Mouse (Mus musculus): ENCODE measurements around the gene Gm8369. TPM values are rescaled to one million over a fixed set of nuclear protein-coding genes. Genes with fewer than 3 reads are reported as not detected.

The Gm8369 gene
- total and polyA plus RNA-seq, 2 experiments from 2014 or later: 0.73 TPM; not detected in 1

DNA sequence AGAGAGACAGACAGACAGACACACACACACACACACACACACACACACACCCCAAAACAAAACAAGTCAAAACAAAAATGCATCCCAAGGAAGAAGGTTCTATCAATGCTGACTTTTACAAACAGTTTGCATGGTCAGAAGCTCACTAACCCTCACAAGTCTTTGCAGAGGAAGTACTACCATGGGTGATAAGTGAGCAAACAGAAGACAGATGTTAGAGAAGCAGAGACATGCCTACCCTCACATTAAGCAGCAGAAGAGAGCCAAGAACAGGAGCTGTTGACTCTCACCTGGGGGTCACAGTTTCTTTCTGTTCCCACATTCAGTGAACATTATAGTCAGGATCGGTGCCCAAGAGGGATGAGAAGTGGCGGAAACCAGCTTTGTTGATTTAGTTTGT, 6.0 kb upstream of the Gm8369 start:
- no peak for TF ChIP-seq CTCF (IDR thresholded peaks at IDR 0.05; ENCODE audit: low read depth)
- WGBS: 87% methylated on average over 2 of the region's 2 CpGs
- Histone ChIP-seq H3K4me2 (ENCODE audit: low read depth) (no peak overlapping the region), H3K4me1 (ENCODE audit: insufficient read depth) (no peaks in the 10 kb centered on the region), H3K9me3 (ENCODE audit: low read length) (no peaks in the 10 kb centered on the region), H3K36me3 (ENCODE audit: insufficient read depth) (no peaks in the 10 kb centered on the region), H3K4me3 (ENCODE audit: low read depth, low read length) (no peak overlapping the region), H3K27ac (ENCODE audit: low read depth, low read length) (no peak overlapping the region), H3K27me3 (ENCODE audit: insufficient read depth, low read length) (no peaks in the 10 kb centered on the region), H3K9ac (no peak overlapping the region)
- ATAC-seq (no peak), DNase-seq (no peak)

DNA sequence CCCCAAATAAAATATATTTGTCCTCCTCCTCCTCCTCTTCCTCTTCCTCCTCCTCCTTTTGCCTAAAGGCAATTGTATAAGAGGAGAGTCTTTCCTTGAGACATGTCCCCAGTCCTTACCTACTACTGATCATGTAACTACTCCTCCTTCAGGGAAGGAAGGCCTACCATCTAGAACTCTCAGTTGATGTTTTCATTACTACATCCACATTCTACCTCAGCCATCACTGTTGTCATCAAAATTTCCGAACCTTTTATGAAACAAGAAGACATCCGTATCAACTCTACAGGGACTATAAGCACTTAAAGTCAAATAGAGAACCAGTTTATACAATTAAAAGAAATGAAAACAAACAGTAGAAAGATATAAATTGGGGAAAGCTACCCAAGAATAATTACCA, 3.1 kb upstream of the Gm8369 start:
- Histone ChIP-seq H3K36me3 (ENCODE audit: insufficient read depth) (no peaks in the 10 kb centered on the region), H3K4me2 (ENCODE audit: low read depth) (no peak overlapping the region), H3K27ac (ENCODE audit: low read depth, low read length) (no peak overlapping the region), H3K4me3 (ENCODE audit: low read depth, low read length) (no peak overlapping the region), H3K4me1 (ENCODE audit: insufficient read depth) (no peaks in the 10 kb centered on the region), H3K9ac (no peak overlapping the region), H3K9me3 (ENCODE audit: low read length) (no peaks in the 10 kb centered on the region), H3K27me3 (ENCODE audit: insufficient read depth, low read length) (no peaks in the 10 kb centered on the region)
- TF ChIP-seq CTCF (IDR thresholded peaks at IDR 0.05; ENCODE audit: low read depth): no peak
- 93% methylated on average over 2 of the region's 2 CpGs for WGBS
- ATAC-seq (no peak), DNase-seq (no peak)

DNA sequence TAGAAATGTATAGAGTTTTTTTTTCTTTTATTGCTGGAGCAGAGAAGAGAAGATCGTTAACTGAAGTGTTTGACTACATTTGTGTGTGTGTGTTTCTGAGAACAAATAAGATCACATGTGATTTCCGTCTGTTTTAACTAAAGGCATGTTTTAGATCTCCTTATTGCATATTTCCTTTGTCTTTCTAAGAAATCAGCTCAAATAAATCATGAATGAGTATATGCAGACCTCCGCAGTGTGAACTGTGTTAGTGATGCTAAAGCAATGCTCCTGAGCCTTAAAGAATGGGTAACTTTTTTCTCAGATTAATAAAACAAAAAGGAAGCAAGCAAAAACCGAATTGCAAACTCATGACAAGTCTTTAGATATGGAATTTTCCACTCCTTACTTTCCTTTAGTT, 1.8 kb upstream of the Gm8369 start:
- Histone ChIP-seq H3K4me1 (ENCODE audit: insufficient read depth) (no peaks in the 10 kb centered on the region), H3K36me3 (ENCODE audit: insufficient read depth) (no peaks in the 10 kb centered on the region), H3K27me3 (ENCODE audit: insufficient read depth, low read length) (no peaks in the 10 kb centered on the region), H3K4me2 (ENCODE audit: low read depth) (no peak overlapping the region), H3K4me3 (ENCODE audit: low read depth, low read length) (no peak overlapping the region), H3K9ac (no peak overlapping the region), H3K9me3 (ENCODE audit: low read length) (no peaks in the 10 kb centered on the region), H3K27ac (ENCODE audit: low read depth, low read length) (no peak overlapping the region)
- WGBS: 71% methylated on average over 4 of the region's 4 CpGs
- ATAC-seq (no peak), DNase-seq (no peak)
- no peak for TF ChIP-seq CTCF (IDR thresholded peaks at IDR 0.05; ENCODE audit: low read depth)

DNA sequence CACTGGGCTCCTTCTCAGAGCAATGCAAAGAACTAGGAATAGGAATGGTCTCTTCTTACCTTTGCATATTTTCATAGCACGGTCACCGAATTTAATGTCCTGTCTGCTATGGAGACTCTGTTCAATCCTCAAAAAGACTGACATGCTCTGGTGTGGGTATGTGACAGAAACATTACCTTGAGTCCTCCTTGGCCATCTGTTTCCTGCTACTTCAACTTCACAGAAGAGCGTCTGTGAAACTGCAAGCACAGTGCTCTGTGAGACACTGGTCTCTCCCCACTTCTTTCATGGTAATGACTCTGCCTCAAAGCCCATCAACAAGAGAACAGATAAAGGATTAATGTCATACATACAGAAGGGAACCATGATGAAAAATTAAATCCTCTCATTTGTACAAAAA, 1.4 kb upstream of the Gm8369 start:
- Histone ChIP-seq H3K4me3 (ENCODE audit: low read depth, low read length) (no peak overlapping the region), H3K27me3 (ENCODE audit: insufficient read depth, low read length) (no peaks in the 10 kb centered on the region), H3K9me3 (ENCODE audit: low read length) (no peaks in the 10 kb centered on the region), H3K9ac (no peak overlapping the region), H3K36me3 (ENCODE audit: insufficient read depth) (no peaks in the 10 kb centered on the region), H3K4me2 (ENCODE audit: low read depth) (no peak overlapping the region), H3K27ac (ENCODE audit: low read depth, low read length) (no peak overlapping the region), H3K4me1 (ENCODE audit: insufficient read depth) (no peaks in the 10 kb centered on the region)
- TF ChIP-seq CTCF (IDR thresholded peaks at IDR 0.05; ENCODE audit: low read depth): no peak
- WGBS: 86% methylated on average over 3 of the region's 3 CpGs
- DNase-seq: no peak
- ATAC-seq: no peak

DNA sequence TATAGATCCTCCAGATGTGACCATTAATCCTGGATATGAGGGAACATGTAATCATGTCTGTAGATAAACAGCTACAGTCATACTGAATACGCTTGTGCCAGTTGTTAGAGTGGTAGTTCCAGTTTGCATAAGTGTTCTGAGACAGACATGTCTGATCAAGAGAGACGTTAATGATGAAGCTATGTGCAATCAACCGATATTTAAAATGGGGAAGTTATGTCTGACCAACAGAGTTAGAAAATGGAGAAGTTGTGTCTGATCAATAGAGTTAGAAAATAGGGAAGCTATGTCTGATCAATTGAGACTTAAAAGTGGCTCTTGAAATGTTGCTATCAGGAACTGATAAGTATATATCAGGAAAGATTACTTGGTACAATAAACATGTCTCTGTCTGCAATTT, 472 bp upstream of the Gm8369 start:
- no peak for TF ChIP-seq CTCF (IDR thresholded peaks at IDR 0.05; ENCODE audit: low read depth)
- H3K9ac ChIP-seq: no peak overlapping the region
- WGBS: 91% methylated on average over 3 of the region's 3 CpGs
- no peaks in the 10 kb centered on the region for H3K27me3 ChIP-seq (ENCODE audit: insufficient read depth, low read length)
- DNase-seq (no peak), ATAC-seq (no peak)
- no peaks in the 10 kb centered on the region for H3K4me1 ChIP-seq (ENCODE audit: insufficient read depth)
- no peaks in the 10 kb centered on the region for H3K36me3 ChIP-seq (ENCODE audit: insufficient read depth)
- H3K4me2 ChIP-seq (ENCODE audit: low read depth): no peak overlapping the region
- H3K9me3 ChIP-seq (ENCODE audit: low read length): no peaks in the 10 kb centered on the region
- no peak overlapping the region for H3K4me3 ChIP-seq (ENCODE audit: low read depth, low read length)
- no peak overlapping the region for H3K27ac ChIP-seq (ENCODE audit: low read depth, low read length)

DNA sequence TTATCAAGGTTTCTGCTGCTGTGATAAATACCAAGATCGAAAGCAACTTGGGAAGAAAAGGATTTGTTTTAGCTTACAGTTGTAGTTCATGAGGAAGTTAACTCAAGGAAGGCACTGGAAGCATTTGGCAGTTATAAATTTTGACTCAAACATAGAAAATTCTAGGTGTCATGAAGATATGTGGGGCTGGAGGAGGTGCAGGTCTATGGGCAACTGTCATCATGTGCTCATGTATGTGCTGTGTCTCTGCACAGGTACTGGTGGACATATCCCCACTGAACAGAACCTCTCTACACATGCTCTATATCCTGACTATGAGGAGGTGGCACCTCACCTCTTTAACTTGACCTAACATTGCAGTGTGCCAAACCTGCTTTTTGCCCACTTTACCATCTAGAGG, 861 bp downstream of the Gm8369 start:
- Histone ChIP-seq H3K27me3 (ENCODE audit: insufficient read depth, low read length) (no peaks in the 10 kb centered on the region), H3K9me3 (ENCODE audit: low read length) (no peaks in the 10 kb centered on the region), H3K9ac (no peak overlapping the region), H3K36me3 (ENCODE audit: insufficient read depth) (no peaks in the 10 kb centered on the region), H3K4me1 (ENCODE audit: insufficient read depth) (no peaks in the 10 kb centered on the region), H3K27ac (ENCODE audit: low read depth, low read length) (no peak overlapping the region), H3K4me2 (ENCODE audit: low read depth) (no peak overlapping the region), H3K4me3 (ENCODE audit: low read depth, low read length) (no peak overlapping the region)
- no peak for DNase-seq
- 88% methylated on average over 1 of the region's 1 CpGs for WGBS
- ATAC-seq: no peak
- TF ChIP-seq CTCF (IDR thresholded peaks at IDR 0.05; ENCODE audit: low read depth): no peak

DNA sequence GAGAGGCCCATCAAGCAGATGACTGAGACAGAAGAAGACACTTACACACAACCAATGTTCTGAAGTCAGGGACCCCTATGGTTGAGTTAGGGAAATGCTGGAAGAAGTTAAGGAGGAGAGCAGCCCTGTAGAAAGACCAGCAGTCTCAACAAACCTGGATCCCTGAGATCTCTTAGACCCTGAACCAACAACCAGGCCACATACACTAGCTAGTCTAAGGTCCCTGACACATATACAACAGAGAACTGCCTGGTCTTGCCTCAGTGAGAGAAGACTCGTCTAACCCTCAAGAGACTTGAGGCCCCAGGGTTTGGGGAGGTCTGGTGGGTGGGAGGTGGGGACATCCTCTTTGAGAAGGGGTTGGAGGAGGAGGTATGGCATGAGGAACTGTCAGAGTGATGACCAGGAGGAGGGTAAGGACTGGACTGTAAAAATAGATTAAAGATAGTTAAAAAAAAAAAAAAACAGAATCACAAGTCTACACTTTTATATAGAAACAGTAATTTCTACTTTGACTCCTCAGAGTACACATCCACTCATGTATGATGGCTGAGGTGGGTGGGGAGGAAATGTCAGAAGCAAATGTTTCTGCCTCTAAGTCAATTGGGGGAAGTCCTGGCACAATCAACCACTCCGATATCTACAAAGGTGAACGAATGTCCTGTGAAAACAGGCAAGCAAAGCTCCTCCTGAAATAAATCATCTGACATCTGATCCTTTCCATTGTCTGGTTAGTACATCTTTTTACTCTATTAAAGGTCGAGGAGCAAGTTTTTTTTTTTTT, 5.9 kb downstream of the Gm8369 start:
- Histone ChIP-seq H3K27me3 (ENCODE audit: insufficient read depth, low read length) (no peaks in the 10 kb centered on the region), H3K4me3 (ENCODE audit: low read depth, low read length) (no peak overlapping the region), H3K9me3 (ENCODE audit: low read length) (no peaks in the 10 kb centered on the region), H3K9ac (no peak overlapping the region), H3K36me3 (ENCODE audit: insufficient read depth) (no peaks in the 10 kb centered on the region), H3K4me1 (ENCODE audit: insufficient read depth) (no peaks in the 10 kb centered on the region), H3K4me2 (ENCODE audit: low read depth) (no peak overlapping the region), H3K27ac (ENCODE audit: low read depth, low read length) (no peak overlapping the region)
- DNase-seq (no peak), ATAC-seq (no peak)
- 79% methylated on average over 4 of the region's 4 CpGs for WGBS
- no peak for TF ChIP-seq CTCF (IDR thresholded peaks at IDR 0.05; ENCODE audit: low read depth)
